Mouse (Mus musculus) testis, adult 2 months (tissue): Measurements from ENCODE around the gene Cps1.

Experiments used
- CTCF ChIP-seq: fragments of 200-500 bp; IDR thresholded peaks from 2 replicates; pipeline ENCODE4 v1.5.1; 2012; ENCODE audit warnings: low read depth, mild to moderate bottlenecking, inconsistent platforms, low read length, moderate library complexity; ENCODE audit not compliant: control insufficient read depth, insufficient read depth, insufficient replicate concordance
- POLR2A ChIP-seq: fragments of 200-500 bp; IDR thresholded peaks from 2 replicates; pipeline ENCODE4 v1.6.1; 2012; ENCODE audit warnings: low read depth, mild to moderate bottlenecking, inconsistent platforms, low read length, moderate library complexity; ENCODE audit not compliant: control insufficient read depth

DNA sequence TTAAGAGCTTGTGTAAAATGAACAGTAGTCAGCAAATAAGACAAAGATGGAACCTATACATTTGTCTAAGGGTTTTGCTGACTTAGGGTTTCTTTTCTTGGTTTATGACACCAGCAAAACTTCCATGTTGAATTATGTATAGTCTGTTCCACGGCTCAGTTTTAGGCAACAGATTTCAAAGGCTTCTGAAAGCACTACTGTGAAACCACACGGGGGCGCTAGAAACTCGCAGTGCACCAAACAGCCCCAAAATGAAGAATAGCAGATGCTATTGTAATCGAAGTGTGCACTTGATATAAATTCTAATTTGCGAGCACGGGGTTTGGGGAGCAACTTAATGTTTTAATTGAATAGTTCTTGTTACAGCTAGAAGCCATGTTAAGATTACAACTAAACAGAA, 58.3 kb downstream of the Cps1 start:
- TF ChIP-seq CTCF (no peak), POLR2A (no peak)
